Mouse (Mus musculus) lung, embryonic 14.5 days (tissue): ENCODE results near the gene Gcg. TPM values are rescaled to one million over a fixed set of nuclear protein-coding genes. Genes with fewer than 3 reads are reported as not detected.

Experiments used
- ATAC-seq: fragments of 200-750 bp; cut with Nextera tagmentation; 2 replicates; pipeline ENCODE4 v1.8.0; 2017; ENCODE audit warnings: mild to moderate bottlenecking, moderate TSS enrichment, moderate library complexity; ENCODE audit not compliant: insufficient read depth
- DNase-seq: peaks from one replicate; pipeline ENCODE4 v3.0.0-alpha.2; 2015
- H3K27ac ChIP-seq: fragments of 300-500 bp; sonication (generic); 2 replicates; pipeline ENCODE4 v1.5.1; 2014; ENCODE audit warnings: low read depth, mild to moderate bottlenecking, moderate library complexity
- H3K27me3 ChIP-seq: fragments of 300-500 bp; sonication (generic); 2 replicates; pipeline ENCODE4 v1.6.1; 2014; ENCODE audit warnings: low read length, control low read depth; ENCODE audit not compliant: insufficient read depth
- H3K36me3 ChIP-seq: fragments of 300-500 bp; sonication (generic); 2 replicates; pipeline ENCODE4 v1.6.1; 2014; ENCODE audit warnings: control low read depth; ENCODE audit not compliant: insufficient read depth
- H3K4me1 ChIP-seq: fragments of 300-500 bp; sonication (generic); 2 replicates; pipeline ENCODE4 v1.6.1; 2014; ENCODE audit warnings: antibody characterized with exemption, control low read depth; ENCODE audit not compliant: insufficient read depth
- H3K4me2 ChIP-seq: fragments of 300-500 bp; sonication (generic); 2 replicates; pipeline ENCODE4 v1.6.1; 2014; ENCODE audit warnings: mild to moderate bottlenecking
- H3K4me3 ChIP-seq: fragments of 300-500 bp; sonication (generic); 2 replicates; pipeline ENCODE4 v1.5.1; 2014; ENCODE audit warnings: low read depth, low read length
- H3K9ac ChIP-seq: fragments of 300-500 bp; sonication (generic); 2 replicates; pipeline ENCODE4 v1.6.1; 2014
- H3K9me3 ChIP-seq: fragments of 300-500 bp; sonication (generic); 2 replicates; pipeline ENCODE4 v1.6.1; 2016; ENCODE audit warnings: low read depth, low read length, control low read depth
- CTCF ChIP-seq: IDR thresholded peaks from 2 replicates; pipeline ENCODE4 v1.5.1; 2016; ENCODE audit warnings: antibody characterized with exemption, low read depth
- WGBS: fragments of 180-500 bp; shearing (Covaris S2); extraction: QIAGEN DNeasy Blood & Tissue Kit; methylation state at CpG from one replicate; pipeline ENCODE4 v1.1.7; 2014; 5-methylcytosine and 5-hydroxymethylcytosine counted together
- polyA plus RNA-seq: library from polyadenylated mRNA; unstranded; fragments of >200 nt; fragmentation: Nextera tagmentation; extraction: Ambion mirVana; gene quantifications from 2 replicates; pipeline ENCODE4 v1.2.1, GENCODE M21; 2014

Gcg gene
- polyA plus RNA-seq, 1 experiment from 2014 or later: not detected

GRCm38 (mm10) chr2:62440802-62441544 lies 42.5 kb downstream of the Gcg start:
- TF ChIP-seq CTCF: no peak
- H3K4me2 ChIP-seq: peak overlapping the region; percentile 45
- no peak overlapping the region for H3K4me3 ChIP-seq
- H3K9me3 ChIP-seq: no peaks in the 10 kb centered on the region
- WGBS: 52% methylated on average over 13 of the region's 13 CpGs
- H3K4me1 ChIP-seq: no peaks in the 10 kb centered on the region
- ATAC-seq (peak; percentile 84), DNase-seq (peak; percentile 23)
- H3K27me3 ChIP-seq: no peaks in the 10 kb centered on the region
- H3K36me3 ChIP-seq: no peaks in the 10 kb centered on the region
- no peak overlapping the region for H3K9ac ChIP-seq
- no peak overlapping the region for H3K27ac ChIP-seq

DNA sequence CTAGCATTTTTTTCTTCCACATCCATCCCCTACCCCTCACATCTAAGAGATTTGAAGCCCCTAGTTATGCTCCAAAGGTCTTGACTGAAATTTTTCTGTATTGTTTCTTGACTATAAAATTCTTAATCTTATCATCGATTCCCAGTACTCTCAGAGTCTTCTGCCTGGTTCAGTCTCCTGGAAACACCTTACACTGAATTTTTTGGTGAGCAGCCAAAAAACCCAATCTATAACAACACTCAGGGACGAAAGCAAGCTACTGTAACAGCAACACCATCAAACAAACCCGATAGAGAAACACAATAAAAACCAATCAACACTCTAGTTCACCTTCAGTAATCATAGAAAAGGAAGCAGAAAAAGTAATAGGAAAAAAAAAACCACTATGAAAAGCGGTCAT lies 43.4 kb downstream of the Gcg start:
- H3K36me3 ChIP-seq: no peaks in the 10 kb centered on the region
- H3K27ac ChIP-seq: no peak overlapping the region
- 77% methylated on average over 4 of the region's 4 CpGs for WGBS
- DNase-seq (no peak), ATAC-seq (no peak)
- no peak overlapping the region for H3K4me3 ChIP-seq
- no peaks in the 10 kb centered on the region for H3K9me3 ChIP-seq
- H3K27me3 ChIP-seq: no peaks in the 10 kb centered on the region
- no peaks in the 10 kb centered on the region for H3K4me1 ChIP-seq
- no peak overlapping the region for H3K4me2 ChIP-seq
- TF ChIP-seq CTCF: no peak
- no peak overlapping the region for H3K9ac ChIP-seq

DNA sequence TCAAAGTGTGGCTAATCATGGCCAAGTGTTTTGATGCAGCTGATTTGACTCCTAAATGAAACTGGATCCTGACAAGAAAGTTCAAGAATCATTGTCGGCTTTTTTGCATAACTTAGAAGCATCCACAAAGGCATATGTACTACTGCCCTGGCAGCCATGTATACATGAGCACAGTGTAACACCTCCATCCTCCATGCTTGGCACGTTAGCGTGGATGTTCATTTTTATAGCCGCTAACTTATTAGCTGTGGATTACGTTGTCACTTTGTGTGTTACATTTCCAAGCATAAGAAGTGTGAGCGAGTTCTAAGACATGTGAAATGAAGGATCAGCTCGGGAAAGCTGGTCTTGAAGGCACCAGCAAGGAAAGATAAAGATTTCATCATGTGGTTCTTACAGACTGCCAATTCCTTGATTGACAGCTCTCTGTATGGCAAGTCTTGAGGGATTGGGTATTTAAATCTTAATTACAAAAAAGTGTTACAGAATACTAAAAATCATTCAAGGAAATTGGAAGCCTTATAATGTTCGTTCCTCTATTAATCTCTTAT lies 52.1 kb downstream of the Gcg start:
- H3K4me2 ChIP-seq: no peak overlapping the region
- H3K9me3 ChIP-seq: no peaks in the 10 kb centered on the region
- no peak overlapping the region for H3K27ac ChIP-seq
- H3K27me3 ChIP-seq: no peaks in the 10 kb centered on the region
- H3K4me3 ChIP-seq: no peak overlapping the region
- 73% methylated on average over 8 of the region's 8 CpGs for WGBS
- no peaks in the 10 kb centered on the region for H3K4me1 ChIP-seq
- DNase-seq (no peak), ATAC-seq (no peak)
- TF ChIP-seq CTCF: no peak
- H3K9ac ChIP-seq: no peak overlapping the region
- no peaks in the 10 kb centered on the region for H3K36me3 ChIP-seq

DNA sequence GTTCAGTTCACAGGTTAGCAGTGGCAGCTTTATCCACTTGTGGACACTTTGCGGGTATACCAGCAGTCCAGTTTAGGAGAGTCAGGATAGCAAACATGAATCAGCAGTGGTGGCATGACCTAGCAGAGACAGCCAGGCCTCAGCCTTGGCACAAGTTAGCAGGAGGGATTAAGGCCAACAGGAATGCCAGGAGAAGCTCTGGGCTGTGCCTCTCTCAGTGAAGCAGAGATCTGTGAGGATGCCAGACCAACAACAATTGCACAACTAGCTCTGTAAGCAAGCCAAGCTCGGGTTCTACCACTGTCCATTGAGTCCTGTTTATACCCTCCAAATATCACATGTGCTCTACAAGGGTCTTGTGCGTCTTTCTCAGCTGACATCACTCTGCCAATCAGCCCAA lies 57.5 kb downstream of the Gcg start:
- Histone ChIP-seq H3K27ac (no peak overlapping the region), H3K4me1 (no peaks in the 10 kb centered on the region), H3K27me3 (no peaks in the 10 kb centered on the region), H3K4me2 (no peak overlapping the region), H3K9me3 (no peaks in the 10 kb centered on the region), H3K36me3 (no peaks in the 10 kb centered on the region), H3K9ac (no peak overlapping the region), H3K4me3 (no peak overlapping the region)
- no peak for TF ChIP-seq CTCF
- 79% methylated on average over 3 of the region's 3 CpGs for WGBS
- DNase-seq (no peak), ATAC-seq (no peak)

Other genes with a start within 250 kb of the Gcg start
- 23.7 and 25.3 TPM in 2 replicates for gene Dpp4, start 71.4 kb downstream of the Gcg start, polyA plus RNA-seq
- gene Fap, start 90.4 kb upstream of the Gcg start, polyA plus RNA-seq: 2.0 and 2.2 TPM in 2 replicates
- gene Ifih1, start 162.6 kb upstream of the Gcg start, polyA plus RNA-seq: 1.5 TPM in 2 replicates
- 5.5 and 7.2 TPM in 2 replicates for gene Gca, start 180.6 kb upstream of the Gcg start, polyA plus RNA-seq